Mouse (Mus musculus) forebrain, embryonic 13.5 days (tissue): ENCODE measurements around the gene Prcd. TPM values are rescaled to one million over a fixed set of nuclear protein-coding genes. Genes with fewer than 3 reads are reported as not detected.

Source experiments
- ATAC-seq: fragments of 200-750 bp; cut with Nextera tagmentation; 2 replicates; pipeline ENCODE4 v1.8.0; 2017
- H3K27ac ChIP-seq: fragments of 300-500 bp; sonication (generic); 2 replicates; pipeline ENCODE4 v1.5.1; 2015; ENCODE audit warnings: inconsistent platforms, mild to moderate bottlenecking, moderate library complexity
- H3K27me3 ChIP-seq: fragments of 300-500 bp; sonication (generic); 2 replicates; pipeline ENCODE4 v1.6.1; 2015; ENCODE audit warnings: mild to moderate bottlenecking, inconsistent platforms
- H3K36me3 ChIP-seq: fragments of 300-500 bp; sonication (generic); 2 replicates; pipeline ENCODE4 v1.6.1; 2015; ENCODE audit warnings: mild to moderate bottlenecking, inconsistent platforms; ENCODE audit not compliant: poor library complexity, severe bottlenecking
- H3K4me1 ChIP-seq: fragments of 300-500 bp; sonication (generic); 2 replicates; pipeline ENCODE4 v1.6.1; 2015; ENCODE audit warnings: inconsistent platforms
- H3K4me2 ChIP-seq: fragments of 300-500 bp; sonication (generic); 2 replicates; pipeline ENCODE4 v1.6.1; 2015; ENCODE audit warnings: inconsistent platforms, mild to moderate bottlenecking, moderate library complexity
- H3K4me3 ChIP-seq: fragments of 300-500 bp; sonication (generic); 2 replicates; pipeline ENCODE4 v1.5.1; 2015; ENCODE audit warnings: mild to moderate bottlenecking, inconsistent platforms
- H3K9ac ChIP-seq: fragments of 300-500 bp; sonication (generic); 2 replicates; pipeline ENCODE4 v1.6.1; 2015; ENCODE audit warnings: mild to moderate bottlenecking, inconsistent platforms
- H3K9me3 ChIP-seq: fragments of 300-500 bp; sonication (generic); replicated peaks from 2 replicates; pipeline ENCODE4 v1.6.1; 2016; ENCODE audit warnings: inconsistent platforms
- WGBS: fragments of 180-500 bp; shearing (Covaris S2); methylation state at CpG from one replicate; pipeline ENCODE4 v1.1.7; 2015; 5-methylcytosine and 5-hydroxymethylcytosine counted together
- polyA plus RNA-seq: library from polyadenylated mRNA; unstranded; fragments of >200 nt; fragmentation: Nextera tagmentation; extraction: Ambion mirVana; gene quantifications from 2 replicates; pipeline ENCODE4 v1.2.1, GENCODE M21; 2015

Prcd gene
- polyA plus RNA-seq, 1 experiment from 2014 or later, result 0.80 TPM

DNA sequence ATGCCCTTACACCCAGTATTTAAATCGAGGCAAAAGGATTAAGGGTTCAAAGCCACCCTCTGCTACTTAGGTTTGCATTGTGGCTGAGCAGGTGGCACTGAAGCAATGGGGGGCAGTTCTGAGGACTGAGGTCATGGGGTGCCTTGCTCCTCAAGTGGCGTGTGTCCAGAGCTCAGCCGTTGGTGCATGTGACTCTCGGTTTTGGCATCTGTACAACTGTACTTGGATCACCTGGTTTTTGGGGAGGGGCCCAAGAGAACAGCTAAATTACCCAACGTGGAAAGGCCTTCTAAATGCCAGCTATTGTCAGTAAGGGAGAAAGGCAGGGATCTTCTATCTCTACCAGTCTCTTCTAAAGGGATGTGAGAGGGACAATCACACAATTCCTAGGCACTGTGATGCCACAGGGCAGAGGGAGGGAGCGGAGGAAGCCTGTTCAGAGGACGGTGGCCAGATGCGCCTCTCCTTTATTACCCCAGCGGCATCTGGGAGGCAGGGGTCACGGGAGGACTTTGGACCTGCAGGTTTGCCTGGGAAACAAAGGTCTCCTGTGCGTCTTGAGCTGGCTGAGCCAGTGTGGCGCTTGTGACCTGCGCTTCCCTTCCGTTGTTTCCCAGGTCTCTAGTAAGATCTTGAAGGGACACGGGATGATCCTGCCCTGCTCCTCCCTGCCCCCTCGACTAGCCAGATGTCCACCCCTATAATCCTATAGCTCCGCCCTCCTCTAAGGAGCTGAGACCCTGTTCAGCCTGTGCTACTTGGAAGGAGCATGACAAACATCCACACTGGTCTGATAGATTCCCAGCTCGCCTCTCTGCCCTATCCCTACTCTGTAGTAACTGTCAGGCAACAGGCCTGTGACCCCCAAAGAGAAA is 37.6 kb downstream of the Prcd start:
- Histone ChIP-seq H3K9ac (no peak overlapping the region), H3K4me3 (no peak overlapping the region), H3K4me1 (peaks cover 19% of the 10 kb centered on the region), H3K4me2 (no peak overlapping the region), H3K9me3 (no peaks in the 10 kb centered on the region), H3K27ac (no peak overlapping the region), H3K27me3 (peaks cover 32% of the 10 kb centered on the region), H3K36me3 (no peaks in the 10 kb centered on the region)
- WGBS, result 36% methylated on average over 18 of the region's 18 CpGs
- ATAC-seq, result no peak

DNA sequence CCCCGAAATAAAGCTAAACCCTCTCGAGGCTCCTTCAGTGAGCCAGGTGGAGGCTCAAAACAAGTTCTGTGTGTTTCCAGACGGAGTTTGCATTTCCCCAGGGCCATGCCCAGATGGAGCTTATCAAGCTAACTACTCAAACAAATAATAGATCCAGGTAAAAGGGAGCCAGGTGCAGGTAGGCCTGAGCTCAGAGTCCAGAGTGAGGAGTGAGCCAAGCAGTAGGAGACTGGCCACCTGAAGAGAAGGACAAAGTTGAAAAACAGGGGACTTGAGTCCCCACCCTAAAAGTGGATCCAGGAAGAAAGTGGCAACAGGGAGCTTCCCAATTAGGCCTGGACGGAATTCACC is 40.5 kb downstream of the Prcd start:
- no peak for ATAC-seq
- 35% methylated on average over 4 of the region's 4 CpGs for WGBS
- Histone ChIP-seq H3K4me2 (peak overlapping the region; percentile 61), H3K27me3 (peaks cover 39% of the 10 kb centered on the region), H3K36me3 (no peaks in the 10 kb centered on the region), H3K27ac (no peak overlapping the region), H3K4me1 (peaks cover 19% of the 10 kb centered on the region), H3K9me3 (no peaks in the 10 kb centered on the region), H3K9ac (0 out of 2 replicates have a peak overlapping the region, but pooled peaks have one; percentile 55), H3K4me3 (peak overlapping the region; percentile 35)

DNA sequence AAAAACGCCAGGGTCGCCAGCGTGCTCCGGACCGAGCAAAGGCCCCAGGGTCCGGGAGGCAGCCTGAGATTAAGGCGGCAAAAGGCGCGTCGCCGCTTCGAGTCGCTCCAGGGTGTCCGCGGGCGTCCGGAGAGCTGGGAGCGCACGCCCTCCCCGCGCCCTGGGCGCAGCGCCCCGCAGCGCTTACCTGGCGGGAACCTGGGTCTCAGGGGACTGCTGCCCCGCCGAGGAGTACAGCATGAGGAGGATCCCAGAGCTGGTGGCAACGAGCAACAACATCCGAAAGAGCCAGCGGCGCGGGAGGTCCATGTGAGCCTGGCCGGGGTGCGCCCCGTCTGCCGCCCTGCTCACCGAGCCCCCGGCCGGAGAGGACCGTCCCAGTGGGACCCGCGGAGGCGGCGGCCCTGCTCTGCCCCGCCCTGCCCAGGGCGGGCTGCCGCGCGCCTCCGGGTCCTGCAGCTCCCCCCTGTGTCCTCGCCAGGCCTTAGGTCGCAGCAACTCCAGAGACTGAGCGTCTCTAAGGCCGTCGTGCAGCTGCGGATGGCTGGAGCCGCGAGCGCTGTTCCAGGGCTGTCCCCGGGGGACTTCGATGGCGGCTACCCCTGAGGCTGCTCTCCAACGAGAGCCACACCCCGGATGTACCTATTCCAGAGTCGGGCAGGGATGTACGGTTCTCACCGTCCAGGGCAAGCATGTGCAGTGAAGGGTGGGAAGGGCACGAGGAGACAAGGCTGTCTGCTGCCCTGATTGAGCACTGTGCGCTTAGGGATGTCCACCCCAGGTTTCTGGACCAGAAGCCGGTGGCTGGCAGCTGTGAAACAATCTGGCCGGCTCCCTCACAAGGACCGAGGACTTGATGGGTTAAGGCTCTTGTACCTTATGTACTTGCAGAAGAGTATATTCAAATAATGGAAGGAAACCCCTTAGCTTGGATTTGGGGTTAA is 41.2 kb downstream of the Prcd start:
- ATAC-seq, result no peak
- Histone ChIP-seq H3K4me3 (peak overlapping the region; percentile 35), H3K4me1 (peaks cover 19% of the 10 kb centered on the region), H3K9ac (peak overlapping the region; percentile 55; the same call in 1 of the 2 replicates), H3K4me2 (peak overlapping the region; percentile 61), H3K36me3 (no peaks in the 10 kb centered on the region), H3K9me3 (no peaks in the 10 kb centered on the region), H3K27ac (no peak overlapping the region), H3K27me3 (peaks cover 39% of the 10 kb centered on the region)
- 1% methylated on average over 71 of the region's 73 CpGs for WGBS

- 17% methylated on average over 23 of the region's 23 CpGs for WGBS
- H3K9ac ChIP-seq, result no peak overlapping the region
- peaks cover 19% of the 10 kb centered on the region for H3K4me1 ChIP-seq
- H3K27ac ChIP-seq, result no peak overlapping the region
- H3K9me3 ChIP-seq, result no peaks in the 10 kb centered on the region
- peaks cover 39% of the 10 kb centered on the region for H3K27me3 ChIP-seq
- H3K4me3 ChIP-seq, result no peak overlapping the region
- no peaks in the 10 kb centered on the region for H3K36me3 ChIP-seq
- no peak for ATAC-seq
- H3K4me2 ChIP-seq, result peak overlapping the region; percentile 61; the same call in 1 of the 2 replicates
These were observed 42.0 kb downstream of the Prcd start for GRCm38 (mm10) chr11:116695194-116695880.

DNA sequence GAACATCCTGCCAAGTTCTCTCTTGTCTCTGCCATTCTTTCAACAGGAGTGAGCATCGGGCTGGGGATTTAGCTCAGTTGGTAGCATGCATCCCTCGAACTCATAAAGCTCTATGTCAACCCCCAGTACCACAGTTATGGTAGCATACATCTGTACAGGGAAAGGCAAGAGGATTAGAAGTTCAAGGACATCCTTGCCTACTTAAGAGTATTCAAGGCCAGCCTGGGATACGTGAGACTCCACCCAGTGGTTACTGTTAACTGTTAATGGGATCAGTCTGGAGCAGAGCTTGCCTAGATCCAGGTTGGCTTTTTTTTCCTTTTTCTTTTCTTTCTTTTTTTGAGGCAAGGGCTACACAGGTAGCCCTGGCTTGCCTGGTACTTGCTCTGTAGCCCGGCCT is 43.1 kb downstream of the Prcd start:
- Histone ChIP-seq H3K36me3 (no peaks in the 10 kb centered on the region), H3K27me3 (peaks cover 39% of the 10 kb centered on the region), H3K27ac (no peak overlapping the region), H3K4me1 (peaks cover 19% of the 10 kb centered on the region), H3K4me2 (no peak overlapping the region), H3K9ac (no peak overlapping the region), H3K4me3 (no peak overlapping the region), H3K9me3 (no peaks in the 10 kb centered on the region)
- 83% methylated on average over 4 of the region's 4 CpGs for whole genome bisulfite sequencing
- no peak for ATAC-seq

DNA sequence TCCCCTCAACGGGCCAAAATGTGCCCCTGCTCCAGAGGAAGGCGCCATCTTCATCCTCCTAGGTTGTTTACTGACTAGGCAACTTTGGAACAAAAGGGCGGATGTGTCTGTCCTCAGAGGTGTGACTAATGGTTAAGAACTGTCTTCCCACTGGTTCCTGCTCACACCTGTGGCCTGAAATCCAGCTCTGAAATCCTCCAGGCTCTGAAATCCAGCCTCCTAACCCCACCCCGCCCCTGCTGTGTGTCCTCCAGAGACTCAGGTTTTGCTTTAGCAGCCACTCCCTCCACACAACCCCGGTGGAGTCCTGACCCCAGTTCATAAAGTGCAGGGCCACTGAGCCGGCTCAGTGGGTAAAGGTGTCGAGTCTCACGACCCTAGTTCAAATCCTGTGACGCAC is 44.2 kb downstream of the Prcd start:
- Histone ChIP-seq H3K4me3 (no peak overlapping the region), H3K9me3 (no peaks in the 10 kb centered on the region), H3K36me3 (no peaks in the 10 kb centered on the region), H3K9ac (no peak overlapping the region), H3K27ac (no peak overlapping the region), H3K27me3 (peaks cover 39% of the 10 kb centered on the region), H3K4me1 (peaks cover 19% of the 10 kb centered on the region), H3K4me2 (no peak overlapping the region)
- ATAC-seq, result no peak
- 76% methylated on average over 9 of the region's 9 CpGs for WGBS

DNA sequence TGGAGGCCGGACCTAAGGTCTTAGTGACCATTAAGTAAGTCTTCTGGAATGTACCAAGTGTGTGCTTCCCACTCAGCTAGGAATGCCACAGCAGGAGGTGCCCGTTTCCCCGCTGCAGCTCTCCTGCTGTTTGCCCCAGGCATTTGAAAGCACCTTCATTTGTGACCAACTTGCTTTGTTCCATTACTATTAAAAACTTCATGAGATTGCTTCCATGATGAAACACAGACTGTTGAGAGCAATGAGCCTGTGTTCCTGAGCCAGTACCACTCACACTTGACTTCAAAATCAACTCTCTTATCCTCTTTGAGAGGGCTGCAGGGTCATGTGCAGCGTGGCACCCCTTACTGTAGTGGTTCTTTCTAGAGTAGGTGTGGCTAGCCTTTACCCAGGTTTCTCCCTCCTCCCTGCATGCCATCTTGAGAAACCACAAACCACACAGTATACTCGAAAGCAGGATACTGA is 48.1 kb downstream of the Prcd start:
- H3K27me3 ChIP-seq, result peaks cover 3% of the 10 kb centered on the region; the same call in 1 of the 2 replicates
- no peak overlapping the region for H3K9ac ChIP-seq
- H3K36me3 ChIP-seq, result no peaks in the 10 kb centered on the region
- no peak for ATAC-seq
- H3K4me1 ChIP-seq, result no peaks in the 10 kb centered on the region
- H3K9me3 ChIP-seq, result no peaks in the 10 kb centered on the region
- H3K4me2 ChIP-seq, result no peak overlapping the region
- no peak overlapping the region for H3K27ac ChIP-seq
- 36% methylated on average over 5 of the region's 5 CpGs for WGBS
- no peak overlapping the region for H3K4me3 ChIP-seq

GRCm38 (mm10) chr11:116704336-116705035 is 51.2 kb downstream of the Prcd start:
- H3K9ac ChIP-seq, result no peak overlapping the region
- no peaks in the 10 kb centered on the region for H3K9me3 ChIP-seq
- H3K27me3 ChIP-seq, result no peaks in the 10 kb centered on the region
- H3K4me2 ChIP-seq, result no peak overlapping the region
- peaks cover under 1% of the 10 kb centered on the region for H3K4me1 ChIP-seq
- no peak overlapping the region for H3K27ac ChIP-seq
- H3K4me3 ChIP-seq, result no peak overlapping the region
- H3K36me3 ChIP-seq, result no peaks in the 10 kb centered on the region
- ATAC-seq, result no peak
- 94% methylated on average over 8 of the region's 8 CpGs for WGBS

- H3K9me3 ChIP-seq, result no peaks in the 10 kb centered on the region
- peaks cover 7% of the 10 kb centered on the region for H3K4me1 ChIP-seq
- H3K4me2 ChIP-seq, result no peak overlapping the region
- H3K4me3 ChIP-seq, result no peak overlapping the region
- H3K27me3 ChIP-seq, result no peaks in the 10 kb centered on the region
- 92% methylated on average over 10 of the region's 10 CpGs for WGBS
- no peak overlapping the region for H3K27ac ChIP-seq
- no peaks in the 10 kb centered on the region for H3K36me3 ChIP-seq
- ATAC-seq, result no peak
- H3K9ac ChIP-seq, result no peak overlapping the region
These were observed 51.9 kb downstream of the Prcd start for GRCm38 (mm10) chr11:116705204-116705608.

GRCm38 (mm10) chr11:116706363-116706762 is 53.0 kb downstream of the Prcd start:
- Histone ChIP-seq H3K27ac (no peak overlapping the region), H3K4me1 (peaks cover 9% of the 10 kb centered on the region), H3K4me3 (no peak overlapping the region), H3K27me3 (no peaks in the 10 kb centered on the region), H3K36me3 (no peaks in the 10 kb centered on the region), H3K9ac (no peak overlapping the region), H3K9me3 (no peaks in the 10 kb centered on the region), H3K4me2 (no peak overlapping the region)
- no peak for ATAC-seq
- 59% methylated on average over 7 of the region's 7 CpGs for WGBS

DNA sequence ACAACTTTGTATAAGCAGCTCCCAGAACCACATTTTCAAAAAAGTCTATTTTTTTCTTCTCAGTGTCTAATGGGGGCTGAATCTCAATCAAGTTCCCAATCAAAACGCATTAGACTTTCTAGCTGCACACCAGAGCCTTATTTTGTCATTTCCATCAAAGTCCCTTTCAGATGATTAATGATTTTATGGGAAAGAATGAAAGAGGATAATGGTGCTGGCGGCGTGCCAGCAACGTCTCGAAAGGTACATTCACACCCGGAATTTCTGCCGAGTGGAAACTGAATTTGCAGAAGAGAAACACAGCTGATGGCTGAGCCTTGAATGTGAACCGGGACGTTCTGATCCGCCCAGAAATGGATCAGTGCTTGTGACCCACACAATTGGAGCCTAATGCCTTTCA is 56.8 kb downstream of the Prcd start:
- peak overlapping the region; percentile 37; the same call in 1 of the 2 replicates for H3K27ac ChIP-seq
- 19% methylated on average over 10 of the region's 10 CpGs for WGBS

More for the DNA sequence above, 56.8 kb downstream of the Prcd start:
- Histone ChIP-seq H3K4me2 (no peak overlapping the region), H3K9me3 (no peaks in the 10 kb centered on the region), H3K27me3 (no peaks in the 10 kb centered on the region), H3K4me1 (peaks cover 9% of the 10 kb centered on the region), H3K9ac (no peak overlapping the region), H3K36me3 (no peaks in the 10 kb centered on the region), H3K4me3 (no peak overlapping the region)
- ATAC-seq, result no peak
